Mouse (Mus musculus) heart, embryonic 16.5 days (tissue): ENCODE measurements around the gene Ifrd2. TPM values are rescaled to one million over a fixed set of nuclear protein-coding genes. Genes with fewer than 3 reads are reported as not detected.
A peak's percentile ranks its signal among the peaks of the same experiment; 100 is the strongest.

Experiments used
- ATAC-seq: fragments of 200-750 bp; cut with Nextera tagmentation; replicated peaks from 2 replicates; pipeline ENCODE4 v1.8.0; 2017; ENCODE audit warnings: moderate number of reproducible peaks; ENCODE audit not compliant: insufficient read depth, low FRiP score; ENCODE audit errors: extremely low read depth
- H3K27ac ChIP-seq: fragments of 300-500 bp; sonication (generic); 2 replicates; pipeline ENCODE4 v1.5.1; 2014; ENCODE audit warnings: mild to moderate bottlenecking, low read length, control low read depth, moderate library complexity
- H3K27me3 ChIP-seq: fragments of 300-500 bp; sonication (generic); 2 replicates; pipeline ENCODE4 v1.6.1; 2014; ENCODE audit warnings: low read length, mixed read lengths; ENCODE audit not compliant: control insufficient read depth, insufficient read depth
- H3K36me3 ChIP-seq: fragments of 300-500 bp; sonication (generic); 2 replicates; pipeline ENCODE4 v1.6.1; 2014; ENCODE audit not compliant: control insufficient read depth, insufficient read depth
- H3K4me1 ChIP-seq: fragments of 300-500 bp; sonication (generic); 2 replicates; pipeline ENCODE4 v1.6.1; 2014; ENCODE audit warnings: low read length, mixed read lengths; ENCODE audit not compliant: control insufficient read depth, insufficient read depth
- H3K4me2 ChIP-seq: fragments of 300-500 bp; sonication (generic); 2 replicates; pipeline ENCODE4 v1.6.1; 2014; ENCODE audit warnings: low read depth, mild to moderate bottlenecking, control low read depth, low read length
- H3K4me3 ChIP-seq: fragments of 300-500 bp; sonication (generic); 2 replicates; pipeline ENCODE4 v1.5.1; 2014; ENCODE audit warnings: mild to moderate bottlenecking, control low read depth, low read length
- H3K9ac ChIP-seq: fragments of 300-500 bp; sonication (generic); 2 replicates; pipeline ENCODE4 v1.6.1; 2014; ENCODE audit warnings: low read length, control low read depth
- H3K9me3 ChIP-seq: fragments of 300-500 bp; sonication (generic); replicated peaks from 2 replicates; pipeline ENCODE4 v1.6.1; 2016; ENCODE audit warnings: low read length; ENCODE audit not compliant: control insufficient read depth
- WGBS: fragments of 180-500 bp; shearing (Covaris S2); extraction: QIAGEN DNeasy Blood & Tissue Kit; methylation state at CpG from one replicate; pipeline ENCODE4 v1.1.7; 2014; 5-methylcytosine and 5-hydroxymethylcytosine counted together
- polyA plus RNA-seq: library from polyadenylated mRNA; unstranded; fragments of >200 nt; fragmentation: Nextera tagmentation; extraction: Ambion mirVana; gene quantifications from 2 replicates; pipeline ENCODE4 v1.2.1, GENCODE M21; 2015

Gene Ifrd2
- polyA plus RNA-seq, 1 experiment from 2014 or later: 46.5 TPM

DNA sequence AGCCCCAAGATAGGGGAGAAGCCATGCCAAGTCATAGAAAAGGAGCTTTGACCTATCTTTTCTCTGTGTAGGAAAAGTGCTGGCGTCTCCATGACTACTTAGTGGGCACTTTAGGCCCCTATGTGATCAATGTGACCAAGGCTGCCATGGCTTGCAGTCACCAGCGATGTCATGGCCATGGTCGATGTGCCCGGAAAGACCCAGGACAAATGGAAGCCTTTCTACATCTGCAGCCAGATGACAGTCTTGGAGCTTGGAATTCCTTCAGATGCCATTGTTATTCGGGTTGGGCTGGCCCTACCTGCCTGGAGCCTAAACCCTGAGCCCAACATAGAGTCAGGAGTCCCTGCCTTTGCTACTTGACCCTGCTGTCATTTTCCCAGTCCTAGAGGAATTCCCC, 938 bp upstream of the Ifrd2 start:
- 85% methylated on average over 5 of the region's 5 CpGs for WGBS
- Histone ChIP-seq H3K4me1 (peaks cover 40% of the 10 kb centered on the region), H3K36me3 (peaks cover 11% of the 10 kb centered on the region)

DNA sequence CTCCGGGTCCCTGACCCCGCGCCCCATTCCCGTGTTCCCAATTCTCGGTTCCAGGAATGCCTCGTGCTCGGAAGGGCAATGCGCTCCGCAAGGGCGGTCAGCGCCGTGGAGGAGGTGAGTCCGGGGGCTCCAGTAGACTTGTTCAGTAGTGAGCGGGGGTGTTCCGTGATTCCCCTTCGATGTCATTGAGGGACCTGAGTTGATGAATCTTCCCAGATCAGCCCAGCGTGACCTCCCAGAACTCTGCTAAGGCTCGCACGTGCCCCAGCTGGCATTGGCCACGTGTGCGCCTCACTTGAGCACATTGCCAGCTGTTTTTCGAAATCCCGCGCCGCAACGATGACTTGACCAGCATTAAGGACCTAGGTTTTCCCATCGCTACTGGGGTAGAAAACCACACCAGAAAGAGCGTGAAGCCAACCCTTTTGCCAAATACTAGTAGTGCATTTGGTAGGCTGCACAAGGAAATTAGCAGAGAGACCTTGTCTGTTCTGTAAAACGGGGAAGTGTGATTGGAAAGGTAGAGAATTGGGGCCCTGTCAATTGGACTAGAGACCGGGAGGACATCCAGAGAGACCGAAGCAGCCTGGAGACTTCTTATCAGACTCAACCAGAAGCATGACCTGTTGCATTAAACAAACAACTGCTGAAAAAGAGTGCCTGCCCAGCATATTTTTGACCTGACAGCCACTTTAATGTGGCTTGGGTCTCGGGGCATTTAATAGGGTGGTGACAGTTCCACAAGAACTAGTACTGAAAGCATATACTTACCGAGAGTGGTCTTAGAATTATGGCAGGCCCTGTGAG, 594 bp downstream of the Ifrd2 start:
- peak overlapping the region; percentile 69 for H3K4me2 ChIP-seq
- under 1% methylated on average over 33 of the region's 33 CpGs for WGBS
- no peaks in the 10 kb centered on the region for H3K27me3 ChIP-seq
- no peaks in the 10 kb centered on the region for H3K9me3 ChIP-seq
- peak overlapping the region; percentile 75 for H3K9ac ChIP-seq
- peaks cover 44% of the 10 kb centered on the region for H3K4me1 ChIP-seq
- peak overlapping the region; percentile 69 for H3K4me3 ChIP-seq
- peak overlapping the region; percentile 62 for H3K27ac ChIP-seq
- peaks cover 20% of the 10 kb centered on the region for H3K36me3 ChIP-seq
- no peak; the same call in 1 of the 2 replicates for ATAC-seq

More for the DNA sequence above, 938 bp upstream of the Ifrd2 start:
- no peaks in the 10 kb centered on the region for H3K9me3 ChIP-seq
- no peak overlapping the region for H3K4me3 ChIP-seq
- no peak overlapping the region for H3K9ac ChIP-seq
- H3K27me3 ChIP-seq: no peaks in the 10 kb centered on the region
- no peak overlapping the region for H3K4me2 ChIP-seq
- H3K27ac ChIP-seq: no peak overlapping the region
- ATAC-seq: no peak

DNA sequence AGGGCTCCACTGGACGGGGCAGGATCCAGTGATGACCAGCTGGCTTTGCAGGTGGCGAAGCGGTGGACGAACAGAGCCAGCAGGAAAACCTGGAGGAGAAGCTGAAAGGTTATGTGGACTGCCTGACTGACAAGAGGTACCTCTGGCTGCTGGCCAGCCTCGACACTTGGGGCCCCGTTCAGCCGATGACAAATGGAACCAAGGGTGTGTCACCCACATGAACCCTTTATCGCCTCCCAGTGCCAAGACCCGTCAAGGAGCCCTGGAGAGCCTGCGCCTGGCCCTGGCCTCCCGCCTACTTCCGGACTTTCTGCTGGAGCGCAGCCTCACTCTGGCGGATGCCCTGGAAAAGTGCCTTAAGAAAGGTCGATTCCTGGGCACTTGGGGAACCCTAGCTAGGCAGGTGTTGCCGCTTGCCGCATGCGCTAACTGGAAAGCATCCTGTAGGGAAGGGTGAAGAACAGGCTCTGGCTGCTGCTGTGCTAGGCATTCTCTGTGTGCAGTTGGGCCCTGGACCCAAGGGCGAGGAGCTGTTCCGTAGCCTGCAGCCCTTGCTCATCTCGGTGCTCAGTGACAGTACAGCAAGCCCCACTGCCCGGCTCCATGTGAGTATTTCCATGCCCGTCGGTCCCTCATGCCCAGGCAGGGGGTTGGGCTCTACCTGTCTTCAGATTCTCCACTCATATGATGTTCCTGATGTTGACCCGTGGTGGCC, 2.8 kb downstream of the Ifrd2 start:
- peak overlapping the region; percentile 73 for H3K27ac ChIP-seq
- H3K36me3 ChIP-seq: peaks cover 28% of the 10 kb centered on the region
- peak overlapping the region; percentile 12; the same call in 1 of the 2 replicates for H3K4me3 ChIP-seq

DNA sequence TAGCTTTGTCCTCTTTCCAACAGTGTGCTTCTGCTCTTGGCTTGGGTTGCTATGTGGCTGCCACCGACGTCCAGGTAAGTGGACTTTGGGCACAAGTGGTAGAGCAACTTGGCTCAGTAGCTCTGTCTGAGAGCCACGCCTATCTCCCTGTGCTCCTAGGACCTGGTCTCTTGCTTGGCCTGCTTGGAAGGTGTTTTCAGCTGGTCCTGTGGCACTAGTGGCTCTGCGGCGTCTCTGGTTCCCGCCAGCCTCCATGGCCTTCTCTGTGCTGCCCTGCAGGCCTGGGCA, 3.3 kb downstream of the Ifrd2 start:
- H3K4me2 ChIP-seq: peak overlapping the region; percentile 44; the same call in 1 of the 2 replicates
- no peaks in the 10 kb centered on the region for H3K9me3 ChIP-seq
- no peak overlapping the region for H3K4me3 ChIP-seq
- no peak overlapping the region; the same call in 1 of the 2 replicates for H3K27ac ChIP-seq
- no peak overlapping the region for H3K9ac ChIP-seq
- no peaks in the 10 kb centered on the region for H3K27me3 ChIP-seq
- 89% methylated on average over 6 of the region's 6 CpGs for WGBS
- H3K36me3 ChIP-seq: peaks cover 28% of the 10 kb centered on the region
- H3K4me1 ChIP-seq: peaks cover 58% of the 10 kb centered on the region
- ATAC-seq: no peak

More for the DNA sequence above, 2.8 kb downstream of the Ifrd2 start:
- peaks cover 58% of the 10 kb centered on the region for H3K4me1 ChIP-seq
- peak overlapping the region; percentile 51 for H3K9ac ChIP-seq
- H3K27me3 ChIP-seq: no peaks in the 10 kb centered on the region
- H3K4me2 ChIP-seq: peak overlapping the region; percentile 44
- no peak for ATAC-seq
- WGBS: 62% methylated on average over 25 of the region's 25 CpGs
- no peaks in the 10 kb centered on the region for H3K9me3 ChIP-seq

DNA sequence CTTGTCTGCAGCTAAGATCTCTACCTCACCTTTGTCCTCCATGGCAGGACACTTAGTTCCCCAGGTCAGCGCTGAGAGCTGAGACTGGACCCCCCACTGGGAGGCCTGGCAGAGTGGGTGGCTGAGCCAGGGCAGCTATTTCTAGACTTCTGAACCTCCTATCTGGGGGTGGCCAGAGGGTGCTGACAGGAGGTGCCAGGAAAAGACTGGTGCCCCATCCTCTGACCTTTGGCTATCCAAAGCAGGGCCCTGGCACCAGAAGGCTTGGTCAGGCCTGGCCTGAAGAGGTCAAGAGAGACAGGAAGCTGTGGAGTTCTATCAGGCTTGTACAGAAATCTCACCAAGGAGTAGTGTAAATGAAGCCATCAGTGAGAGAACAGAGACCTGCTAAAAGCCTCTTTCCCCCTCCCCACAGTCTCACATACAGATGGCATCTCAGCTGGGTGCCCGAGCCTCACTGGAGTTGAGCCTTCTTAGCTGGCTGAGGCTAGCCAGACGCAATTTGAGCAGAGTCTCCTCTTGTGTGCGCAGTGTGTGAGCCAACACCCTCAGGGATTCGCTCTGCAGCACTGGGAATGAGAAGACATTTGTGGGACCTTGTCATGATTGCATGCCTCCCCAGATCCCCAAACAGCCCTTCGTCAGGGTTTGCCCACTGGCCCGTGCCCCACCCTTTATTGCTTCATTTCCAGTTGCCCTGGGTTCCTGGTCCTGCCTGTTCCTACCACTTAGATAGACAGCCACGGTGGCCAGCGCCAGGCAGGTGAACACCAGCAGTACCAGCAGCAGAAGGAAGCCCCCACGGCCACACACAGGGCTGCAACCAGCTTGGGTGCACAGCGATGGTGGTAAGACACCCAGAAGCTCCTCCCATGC, 5.9 kb downstream of the Ifrd2 start:
- WGBS: 75% methylated on average over 11 of the region's 11 CpGs
- 0 out of 2 replicates have a peak, but pooled peaks have one; percentile 24 for ATAC-seq
- H3K27ac ChIP-seq: peak overlapping the region; percentile 87

DNA sequence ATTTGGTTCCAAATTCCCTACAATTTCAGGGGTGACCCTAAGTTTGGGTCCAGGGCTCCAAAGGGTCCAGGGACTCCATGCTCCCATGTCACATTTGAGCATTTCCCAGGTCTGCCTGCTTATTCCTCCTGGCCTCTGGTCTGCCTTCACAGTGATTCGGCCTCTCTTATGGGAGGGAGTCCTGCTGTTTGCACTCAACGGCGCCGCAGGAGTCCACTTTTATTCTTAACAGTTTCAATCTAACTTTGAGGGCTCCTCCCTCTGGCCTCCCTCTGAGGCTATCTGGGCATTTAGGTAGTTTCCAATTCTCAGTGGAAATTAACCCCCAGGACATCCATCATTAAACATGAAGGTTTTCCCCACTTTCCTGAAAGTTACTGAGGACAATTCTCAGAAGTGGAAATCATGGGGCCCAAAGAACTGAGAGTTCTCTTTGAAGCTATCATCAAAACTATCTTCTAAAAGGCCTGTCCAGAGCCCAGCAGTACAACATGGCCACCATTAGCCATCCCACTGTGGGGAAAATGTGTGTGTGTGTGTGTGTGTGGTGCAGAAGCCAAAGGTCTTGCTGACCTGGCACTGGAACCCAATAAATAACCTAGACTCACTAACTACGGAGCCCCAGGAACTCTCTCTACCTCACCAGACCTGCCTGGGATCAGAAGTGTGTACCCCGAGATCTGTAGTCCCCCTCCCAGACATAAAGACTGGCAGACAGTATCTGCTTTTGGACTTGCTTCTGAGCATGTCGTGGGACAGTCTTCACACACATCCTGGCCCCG, 7.0 kb downstream of the Ifrd2 start:
- no peak for ATAC-seq
- no peak overlapping the region for H3K4me3 ChIP-seq
- H3K27me3 ChIP-seq: no peaks in the 10 kb centered on the region
- peak overlapping the region; percentile 37; the same call in 1 of the 2 replicates for H3K27ac ChIP-seq
- H3K9me3 ChIP-seq: no peaks in the 10 kb centered on the region
- no peak overlapping the region for H3K4me2 ChIP-seq
- peaks cover 28% of the 10 kb centered on the region for H3K36me3 ChIP-seq
- WGBS: 78% methylated on average over 8 of the region's 8 CpGs
- H3K4me1 ChIP-seq: peaks cover 51% of the 10 kb centered on the region
- H3K9ac ChIP-seq: peak overlapping the region; percentile 16; the same call in 1 of the 2 replicates

More for the DNA sequence above, 5.9 kb downstream of the Ifrd2 start:
- Histone ChIP-seq H3K9ac (peak overlapping the region; percentile 50), H3K9me3 (no peaks in the 10 kb centered on the region), H3K4me2 (peak overlapping the region; percentile 9; the same call in 1 of the 2 replicates), H3K27me3 (no peaks in the 10 kb centered on the region), H3K4me1 (peaks cover 62% of the 10 kb centered on the region), H3K4me3 (no peak overlapping the region), H3K36me3 (peaks cover 28% of the 10 kb centered on the region)

DNA sequence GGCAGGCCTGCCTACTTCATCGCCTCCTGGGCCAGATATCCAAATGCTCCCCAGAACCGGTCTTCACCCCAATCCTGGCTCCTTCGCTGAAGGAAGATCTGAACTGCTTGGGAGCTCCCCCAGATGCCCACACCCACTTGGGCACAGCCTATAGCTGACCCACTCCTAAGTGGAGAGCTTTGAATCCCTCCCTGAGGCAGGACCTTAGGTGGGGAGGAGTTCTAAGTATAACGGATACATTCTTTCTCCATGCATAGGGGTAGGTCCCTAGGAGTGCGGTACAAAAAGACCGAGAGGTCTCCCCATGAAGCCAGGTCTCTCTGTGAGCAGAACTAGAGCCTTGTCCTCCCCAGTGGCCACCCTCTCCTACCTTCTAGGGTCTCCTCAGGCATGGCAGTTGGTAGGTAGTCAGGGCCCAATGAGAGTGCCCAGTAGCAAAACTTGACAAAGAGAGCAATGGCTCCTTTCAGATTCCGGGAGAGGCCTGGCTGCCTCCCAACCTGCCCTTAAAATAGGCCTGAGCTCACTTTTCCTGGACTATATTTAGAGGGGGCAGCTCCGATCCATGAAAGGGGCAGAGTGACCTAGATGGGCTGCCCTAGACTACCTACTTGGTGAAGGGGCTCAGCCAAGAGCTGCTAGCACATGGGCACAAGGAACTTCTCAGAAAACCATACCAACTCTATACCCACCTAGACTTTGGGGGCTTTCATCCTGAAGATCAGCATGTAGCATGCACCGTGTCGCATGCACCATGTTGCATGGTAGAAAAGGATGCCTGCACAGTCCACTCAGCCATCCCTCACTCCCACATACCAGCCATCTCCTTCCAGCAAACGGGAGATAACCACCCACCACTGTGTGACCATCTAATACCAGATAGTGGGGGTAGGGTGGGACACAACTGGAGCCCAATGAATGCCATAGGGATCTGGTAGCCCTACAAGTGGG, 9.5 kb downstream of the Ifrd2 start:
- peak; percentile 84 for ATAC-seq
- whole genome bisulfite sequencing: 53% methylated on average over 11 of the region's 11 CpGs
- Histone ChIP-seq H3K9ac (peak overlapping the region; percentile 79), H3K27me3 (no peaks in the 10 kb centered on the region), H3K4me1 (peaks cover 31% of the 10 kb centered on the region), H3K9me3 (no peaks in the 10 kb centered on the region), H3K4me2 (peak overlapping the region; percentile 76), H3K36me3 (peaks cover 17% of the 10 kb centered on the region), H3K4me3 (peak overlapping the region; percentile 52), H3K27ac (peak overlapping the region; percentile 96)
